Mouse (Mus musculus) heart, embryonic 14.5 days (tissue): ENCODE data around the gene Nploc4. TPM values are rescaled to one million over a fixed set of nuclear protein-coding genes. Genes with fewer than 3 reads are reported as not detected.

Source experiments
- ATAC-seq: fragments of 200-750 bp; cut with Nextera tagmentation; 2 replicates; pipeline ENCODE4 v1.8.0; 2017; ENCODE audit warnings: low read depth, moderate TSS enrichment; ENCODE audit not compliant: insufficient number of reproducible peaks, insufficient read depth, low FRiP score
- H3K27ac ChIP-seq, 2 experiments: fragments of 200-500 bp in 1 of 2; fragments of 300-500 bp in 1 of 2; sonication (generic) in 1 of 2; replicated peaks in 1 of 2; 2 replicates each; pipeline ENCODE4 v1.5.1; 2012 to 2014; ENCODE audit warnings: low read depth in 2 of 2, low read length in 2 of 2, control low read depth in 1 of 2, mild to moderate bottlenecking in 1 of 2, mixed read lengths in 1 of 2; ENCODE audit not compliant: control insufficient read depth in 1 of 2, insufficient read depth in 1 of 2
- H3K27me3 ChIP-seq: fragments of 300-500 bp; sonication (generic); 2 replicates; pipeline ENCODE4 v1.6.1; 2014; ENCODE audit warnings: mild to moderate bottlenecking, low read length, control low read depth; ENCODE audit not compliant: control insufficient read depth, insufficient read depth
- H3K36me3 ChIP-seq: fragments of 300-500 bp; sonication (generic); 2 replicates; pipeline ENCODE4 v1.6.1; 2014; ENCODE audit warnings: mild to moderate bottlenecking, control low read depth, low read length, mixed read lengths; ENCODE audit not compliant: control insufficient read depth, insufficient read depth
- H3K4me1 ChIP-seq, 2 experiments: fragments of 200-500 bp in 1 of 2; fragments of 300-500 bp in 1 of 2; sonication (generic) in 1 of 2; 2 replicates each; pipeline ENCODE4 v1.6.1; 2012 to 2014; ENCODE audit warnings: low read length in 2 of 2, control low read depth in 1 of 2, mixed read lengths in 1 of 2; ENCODE audit not compliant: control insufficient read depth in 2 of 2, insufficient read depth in 2 of 2
- H3K4me2 ChIP-seq: fragments of 300-500 bp; sonication (generic); 2 replicates; pipeline ENCODE4 v1.6.1; 2014; ENCODE audit warnings: mild to moderate bottlenecking, low read length
- H3K4me3 ChIP-seq, 2 experiments: fragments of 200-500 bp in 1 of 2; fragments of 300-500 bp in 1 of 2; sonication (generic) in 1 of 2; 2 replicates each; pipeline ENCODE4 v1.5.1; 2012 to 2014; ENCODE audit warnings: low read length in 2 of 2, mild to moderate bottlenecking in 2 of 2, control low read depth in 1 of 2, low read depth in 1 of 2, moderate library complexity in 1 of 2; ENCODE audit not compliant: control insufficient read depth in 1 of 2, insufficient read depth in 1 of 2
- H3K9ac ChIP-seq: fragments of 300-500 bp; sonication (generic); 2 replicates; pipeline ENCODE4 v1.6.1; 2014; ENCODE audit warnings: mild to moderate bottlenecking, low read length
- H3K9me3 ChIP-seq: fragments of 300-500 bp; sonication (generic); 2 replicates; pipeline ENCODE4 v1.6.1; 2016; ENCODE audit warnings: low read length, control low read depth; ENCODE audit not compliant: control insufficient read depth
- WGBS: fragments of 180-500 bp; shearing (Covaris S2); extraction: QIAGEN DNeasy Blood & Tissue Kit; methylation state at CpG from one replicate; pipeline ENCODE4 v1.1.7; 2014; 5-methylcytosine and 5-hydroxymethylcytosine counted together
- polyA plus RNA-seq: library from polyadenylated mRNA; unstranded; fragments of >200 nt; fragmentation: Nextera tagmentation; extraction: Ambion mirVana; gene quantifications from 2 replicates; pipeline ENCODE4 v1.2.1, GENCODE M21; 2014

Gene Nploc4
- polyA plus RNA-seq, 1 experiment from 2014 or later: 37.2 TPM

DNA sequence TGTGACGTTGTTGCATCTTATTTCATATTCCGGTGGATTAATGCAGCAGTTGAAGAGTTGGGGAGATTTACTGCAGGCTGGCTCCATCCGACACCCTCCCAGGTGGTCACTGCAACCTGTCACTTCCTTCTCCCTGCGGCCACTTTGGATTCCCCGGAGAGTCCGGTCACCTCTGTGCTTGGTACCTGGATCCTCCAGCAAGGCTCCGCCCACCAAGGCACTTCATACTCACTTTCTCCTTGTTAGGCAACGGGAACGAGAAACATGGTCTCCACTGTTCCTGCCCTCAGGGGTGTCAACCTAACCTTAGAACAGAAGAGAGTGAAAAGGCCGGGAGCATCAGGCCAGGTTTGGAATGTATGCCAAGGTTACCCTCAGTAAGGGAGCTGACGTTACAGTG, 86.8 kb downstream of the Nploc4 start:
- H3K9me3 ChIP-seq: no peaks in the 10 kb centered on the region
- peaks cover 22% of the 10 kb centered on the region for H3K36me3 ChIP-seq
- H3K4me2 ChIP-seq: peak overlapping the region; percentile 98
- H3K4me3 ChIP-seq: peak overlapping the region; percentile 78 to 100
- H3K27ac ChIP-seq: peak overlapping the region; percentile 100
- ATAC-seq: no peak
- no peaks in the 10 kb centered on the region for H3K27me3 ChIP-seq
- peak overlapping the region; percentile 100 for H3K9ac ChIP-seq
- WGBS: 9% methylated on average over 11 of the region's 11 CpGs
- peaks cover 35 to 46% of the 10 kb centered on the region in 2 experiments for H3K4me1 ChIP-seq

DNA sequence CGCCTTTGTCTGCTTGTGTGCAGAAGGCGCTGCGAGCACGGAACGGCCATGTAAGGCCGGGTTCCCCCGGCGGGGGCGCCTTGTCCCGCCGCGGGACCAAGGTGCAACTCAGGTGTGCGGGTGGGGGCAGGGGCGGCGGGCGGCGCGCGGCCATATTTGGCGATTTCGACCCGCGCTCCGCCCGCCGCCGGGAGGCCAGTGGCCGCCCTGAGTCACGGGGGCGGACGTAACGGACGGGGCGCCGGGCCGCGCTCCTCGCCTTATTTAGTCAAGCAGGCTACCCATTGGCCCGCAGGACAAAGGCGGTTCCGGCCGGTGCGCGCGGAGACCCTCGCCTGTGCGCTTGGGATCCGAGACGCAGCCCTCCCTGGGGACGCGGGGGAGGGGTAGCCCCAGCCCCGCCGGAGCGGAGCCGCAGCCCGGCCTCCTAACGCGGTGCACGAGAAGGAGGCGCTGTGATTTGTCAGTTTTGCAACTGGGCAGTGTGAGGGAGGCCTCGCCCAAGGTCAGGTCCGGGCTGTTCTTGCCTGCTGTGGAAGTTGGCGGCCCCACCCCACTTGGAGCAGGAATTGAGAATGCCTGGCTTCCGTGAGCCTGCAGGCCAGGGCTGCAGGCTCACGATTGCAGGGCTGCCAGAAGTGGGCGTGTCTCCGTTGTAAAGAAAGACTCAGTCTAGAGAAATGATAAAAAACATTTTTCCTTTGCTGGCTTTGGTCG, 87.4 kb downstream of the Nploc4 start:
- H3K27ac ChIP-seq: peak overlapping the region; percentile 100
- WGBS: under 1% methylated on average over 68 of the region's 68 CpGs
- ATAC-seq: peak; percentile 80
- peaks cover 26% of the 10 kb centered on the region for H3K36me3 ChIP-seq
- peak overlapping the region; percentile 98 for H3K4me2 ChIP-seq
- peak overlapping the region; percentile 100 for H3K9ac ChIP-seq
- H3K27me3 ChIP-seq: no peaks in the 10 kb centered on the region
- peak overlapping the region; percentile 78 to 100 for H3K4me3 ChIP-seq
- H3K9me3 ChIP-seq: no peaks in the 10 kb centered on the region
- peaks cover 34 to 45% of the 10 kb centered on the region in 2 experiments for H3K4me1 ChIP-seq

DNA sequence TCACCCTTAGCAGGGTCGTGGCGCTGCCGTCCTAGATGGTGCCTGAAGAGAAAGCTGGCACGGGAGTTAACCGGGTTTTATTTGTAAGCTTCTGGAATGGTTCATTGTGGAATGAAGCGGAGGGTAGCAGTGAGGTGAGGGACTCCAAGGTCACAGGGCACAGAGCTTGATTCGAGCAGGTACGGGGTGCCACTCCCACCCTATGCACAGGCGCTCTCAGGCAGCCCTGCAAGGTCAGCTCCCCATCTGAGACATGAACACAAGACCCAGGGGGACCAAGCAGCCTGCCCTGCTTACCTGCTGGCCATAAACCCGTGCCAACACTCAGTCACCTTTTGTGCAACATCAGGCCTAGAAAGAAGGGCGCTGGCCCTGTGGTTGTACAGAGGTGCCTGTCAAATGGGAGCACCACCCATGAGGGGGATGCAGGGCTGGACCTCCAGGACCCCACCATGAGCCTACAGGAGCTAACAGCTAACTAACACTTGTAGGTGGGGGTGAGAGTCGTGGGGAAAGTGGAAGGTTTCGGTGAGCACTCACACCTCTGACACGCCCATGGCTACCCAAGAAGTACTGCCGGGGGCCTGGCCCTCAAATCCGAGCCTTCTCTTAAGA, 88.0 kb downstream of the Nploc4 start:
- Histone ChIP-seq H3K27me3 (no peaks in the 10 kb centered on the region), H3K4me3 (peak overlapping the region; percentile 78 to 100), H3K4me1 (peaks cover 32 to 39% of the 10 kb centered on the region in 2 experiments), H3K9me3 (no peaks in the 10 kb centered on the region), H3K36me3 (peaks cover 33% of the 10 kb centered on the region), H3K27ac (peak overlapping the region; percentile 100), H3K9ac (peak overlapping the region; percentile 100), H3K4me2 (peak overlapping the region; percentile 98)
- no peak; the same call in 1 of the 2 replicates for ATAC-seq
- 2% methylated on average over 16 of the region's 16 CpGs for WGBS

DNA sequence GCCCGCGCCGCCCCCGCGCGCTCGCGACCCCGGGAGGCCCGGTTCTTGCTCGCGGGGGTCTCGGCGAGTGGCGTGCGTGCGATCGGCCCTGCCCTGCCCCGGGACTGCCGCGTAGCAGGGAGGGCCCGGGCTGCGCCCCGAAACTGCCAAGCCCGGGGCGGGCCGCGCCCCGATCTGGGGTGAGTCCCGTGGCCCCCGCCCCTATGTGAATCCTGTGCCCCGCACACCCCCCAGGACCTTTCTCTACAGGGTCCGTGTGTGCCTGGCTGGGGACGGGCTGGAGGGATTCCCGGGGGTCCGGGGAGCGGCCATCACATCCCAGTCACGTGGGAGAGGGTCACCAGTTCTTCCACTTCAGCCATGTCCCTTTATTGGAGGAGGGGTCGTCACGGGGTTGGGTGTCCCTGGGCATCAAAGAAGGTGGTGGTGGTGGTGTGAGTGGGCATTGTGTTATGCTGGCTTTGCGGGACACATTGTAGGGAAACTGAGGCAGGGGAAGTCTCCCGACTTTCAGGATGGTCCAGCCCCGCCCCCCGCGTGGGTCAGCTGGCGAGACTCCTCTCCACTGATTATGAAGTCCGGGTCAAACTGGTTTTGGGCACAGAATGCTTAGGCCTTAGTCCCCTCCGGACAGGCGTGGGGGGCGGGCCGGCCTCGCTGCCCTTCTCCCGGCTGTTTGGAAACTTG, 88.7 kb downstream of the Nploc4 start:
- peak overlapping the region; percentile 98 for H3K4me2 ChIP-seq
- H3K9me3 ChIP-seq: no peaks in the 10 kb centered on the region
- whole genome bisulfite sequencing: under 1% methylated on average over 50 of the region's 53 CpGs
- H3K4me3 ChIP-seq: peak overlapping the region; percentile 78 to 100
- peak overlapping the region; percentile 100 for H3K27ac ChIP-seq
- peaks cover 34% of the 10 kb centered on the region for H3K36me3 ChIP-seq
- peaks cover 30 to 35% of the 10 kb centered on the region in 2 experiments for H3K4me1 ChIP-seq
- H3K9ac ChIP-seq: peak overlapping the region; percentile 100
- no peak; the same call in 1 of the 2 replicates for ATAC-seq
- no peaks in the 10 kb centered on the region for H3K27me3 ChIP-seq

DNA sequence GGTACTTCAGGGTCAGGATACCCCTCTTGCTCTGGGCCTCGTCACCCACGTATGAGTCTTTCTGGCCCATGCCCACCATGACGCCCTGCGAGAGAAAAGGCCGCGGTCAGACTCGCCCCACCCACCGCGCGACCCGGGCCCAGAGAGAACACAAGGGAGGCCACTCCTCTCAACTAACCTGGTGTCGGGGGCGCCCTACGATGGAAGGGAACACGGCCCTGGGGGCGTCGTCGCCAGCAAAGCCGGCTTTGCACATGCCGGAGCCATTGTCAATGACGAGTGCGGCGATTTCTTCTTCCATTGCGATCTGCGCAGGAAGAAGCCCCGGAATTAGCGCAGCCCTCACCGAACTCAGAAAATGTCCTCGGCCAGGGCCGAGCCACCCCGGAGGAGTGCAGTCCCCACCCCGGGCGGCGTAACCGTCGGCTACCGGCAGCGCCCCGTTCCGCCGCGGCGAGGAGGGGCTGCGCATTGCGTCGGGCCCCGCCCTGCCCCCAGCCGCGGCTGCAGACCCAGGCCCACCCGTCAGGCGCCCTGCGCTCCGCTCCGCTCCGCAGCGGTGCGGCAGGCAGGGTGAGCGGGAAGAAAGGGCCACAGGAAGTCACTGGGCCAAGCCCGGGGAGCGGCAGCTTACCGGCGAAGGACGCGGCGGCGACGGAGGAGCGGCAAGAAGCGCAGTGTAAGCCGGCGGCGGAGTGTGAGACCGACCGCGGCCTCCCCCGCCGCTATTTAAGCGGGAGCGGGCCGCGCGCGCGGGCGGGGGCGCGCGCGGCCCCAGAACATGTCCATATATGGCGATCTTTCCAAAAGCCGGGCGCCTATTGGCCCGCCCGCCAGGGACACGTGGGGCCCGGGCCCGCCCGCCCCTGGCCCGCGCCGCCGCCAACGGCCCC, 89.5 kb downstream of the Nploc4 start, which contains the start of gene Actg1:
Gene Actg1, minus strand, starts transcription at position 752 of the 893 bp plus-strand sequence.
- no peaks in the 10 kb centered on the region for H3K9me3 ChIP-seq
- H3K27ac ChIP-seq: peak within 1 kb of the TSS; percentile 100
- peak; percentile 71 for ATAC-seq
- peak within 1 kb of the TSS; percentile 98 for H3K4me2 ChIP-seq
- peaks cover 34% of the 10 kb centered on the region for H3K36me3 ChIP-seq
- H3K4me1 ChIP-seq: peaks cover 24 to 27% of the 10 kb centered on the region in 2 experiments
- WGBS: 1% methylated on average over 95 of the region's 103 CpGs
- no peaks in the 10 kb centered on the region for H3K27me3 ChIP-seq
- H3K9ac ChIP-seq: peak within 1 kb of the TSS; percentile 100
- peak within 1 kb of the TSS; percentile 97 to 100 for H3K4me3 ChIP-seq

DNA sequence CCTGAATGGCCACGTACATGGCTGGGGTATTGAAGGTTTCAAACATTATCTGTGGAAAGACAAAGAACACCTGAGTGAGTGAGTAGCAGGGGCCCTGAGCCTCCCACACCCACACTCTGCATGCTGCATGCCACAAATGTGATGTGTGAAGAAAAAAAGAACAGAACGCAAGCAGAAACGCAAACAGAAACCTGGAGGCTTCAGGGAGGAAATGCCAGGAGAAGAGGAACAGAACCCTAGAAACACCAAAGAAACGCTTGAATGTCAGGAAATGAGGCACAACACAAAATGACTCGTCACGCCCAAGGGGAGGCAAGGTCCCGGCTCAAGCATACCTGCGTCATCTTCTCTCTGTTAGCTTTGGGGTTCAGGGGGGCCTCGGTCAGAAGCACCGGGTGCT, 90.2 kb downstream of the Nploc4 start:
- peak overlapping the region; percentile 97 to 100 for H3K4me3 ChIP-seq
- WGBS: 1% methylated on average over 10 of the region's 10 CpGs
- peaks cover 18 to 20% of the 10 kb centered on the region in 2 experiments for H3K4me1 ChIP-seq
- H3K9ac ChIP-seq: peak overlapping the region; percentile 100
- H3K27me3 ChIP-seq: no peaks in the 10 kb centered on the region
- H3K27ac ChIP-seq: peak overlapping the region; percentile 98 to 100
- no peaks in the 10 kb centered on the region for H3K9me3 ChIP-seq
- H3K4me2 ChIP-seq: peak overlapping the region; percentile 63
- no peak for ATAC-seq
- peaks cover 34% of the 10 kb centered on the region for H3K36me3 ChIP-seq
